Mouse (Mus musculus) left cerebral cortex, postnatal 25 days (tissue): Measurements from ENCODE around the gene Trim38. TPM values are rescaled to one million over a fixed set of nuclear protein-coding genes. Genes with fewer than 3 reads are reported as not detected.
A peak's percentile ranks its signal among the peaks of the same experiment; 100 is the strongest.

Source experiments
- DNase-seq, 2 experiments: peaks; one replicate each; pipeline ENCODE4 v3.0.0; 2022; ENCODE audit warnings: low spot score in 2 of 2, mixed read lengths in 1 of 2
- intact Hi-C: fragments of 180-260 bp; cut with DNase I; formaldehyde crosslinking; loops from one replicate; pipeline ENCODE4 v1.15.1; 2025
- total RNA-seq, 2 experiments: library from RNA; stranded (reverse); gene quantifications; 2 replicates each; pipeline ENCODE4 v1.2.3; 2021

The Trim38 gene
- total RNA-seq, 2 experiments from 2014 or later: not detected

- DNase-seq: no peak
- intact Hi-C loops: loop anchor here (5.0 to 10.0 kb wide), 3 partner anchors 181 to 1973 kb away; partner anchors contain the start of genes Hist1h1b, Hist1h2ag, Hist1h2an and Hist1h2bj
Measured at GRCm38 (mm10) chr13:23757921-23758320, 11.8 kb upstream of the Trim38 start.

GRCm38 (mm10) chr13:23759251-23759771, 10.4 kb upstream of the Trim38 start:
- DNase-seq: no peak
- intact Hi-C loops: loop anchor here (5.0 to 10.0 kb wide), 3 partner anchors 182 to 1975 kb away; partner anchors contain the start of genes Hist1h1b, Hist1h2ag, Hist1h2an and Hist1h2bj

DNA sequence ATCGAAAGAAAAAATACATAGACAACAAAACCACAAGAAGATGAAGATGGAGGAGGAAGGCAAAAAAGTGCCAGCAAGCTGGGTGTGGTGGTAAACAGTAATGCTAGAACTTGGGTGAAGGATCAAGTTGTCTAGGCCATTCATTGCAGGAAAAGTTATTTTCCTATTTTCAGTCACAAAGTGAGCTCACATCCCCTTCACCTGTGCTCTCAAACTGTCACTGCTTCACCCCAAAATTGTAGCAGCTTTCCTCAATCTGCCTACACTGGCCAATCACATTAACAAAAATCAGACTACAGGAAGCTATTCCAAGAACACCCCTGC, 9.8 kb upstream of the Trim38 start:
- intact Hi-C loops: loop anchor here (5.0 to 10.0 kb wide), 4 partner anchors 183 to 1975 kb away; partner anchors contain the start of genes Hist1h1b, Hist1h2ag, Hist1h2an and Hist1h2bj

DNA sequence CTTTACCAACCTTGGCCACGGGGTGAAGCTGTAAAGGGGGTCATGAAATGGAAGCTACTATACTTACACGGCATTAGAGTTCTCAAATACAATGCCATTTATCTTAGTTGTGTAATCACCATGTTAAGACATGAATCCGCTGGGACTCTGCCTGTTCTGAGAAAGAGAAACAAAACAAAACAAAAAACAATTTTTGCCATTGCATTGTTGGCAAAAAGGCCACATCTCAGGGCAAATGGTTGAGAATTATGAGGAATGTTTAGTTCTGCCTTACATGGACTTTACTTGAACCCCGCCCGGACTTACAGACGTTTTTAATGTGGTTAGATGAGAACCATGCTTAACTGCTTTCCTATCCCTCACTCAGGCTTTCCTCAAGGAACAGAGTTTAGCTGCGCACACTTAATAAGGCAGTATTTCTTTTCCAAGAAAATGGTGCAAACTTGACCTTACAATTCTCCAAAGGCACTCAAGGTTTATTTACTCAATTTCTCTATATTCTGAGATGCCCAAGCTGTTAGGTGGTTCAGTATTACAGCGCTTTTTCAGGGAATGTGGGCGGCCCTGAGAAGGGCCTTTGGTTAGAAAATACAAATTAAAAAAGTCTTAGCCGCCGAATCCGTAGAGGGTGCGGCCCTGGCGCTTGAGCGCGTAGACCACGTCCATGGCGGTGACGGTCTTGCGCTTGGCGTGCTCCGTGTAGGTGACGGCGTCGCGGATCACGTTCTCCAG, 9.3 kb upstream of the Trim38 start:
- DNase-seq: peak in 1 of 2 experiments; percentile 30
- intact Hi-C loops: loop anchor here (10.0 kb wide), 1 partner anchor 326 kb away; no protein-coding TSS in a partner anchor

More for the DNA sequence above, 9.8 kb upstream of the Trim38 start:
- no peak for DNase-seq

- DNase-seq: peak; percentile 98 to 99
- intact Hi-C loops: loop anchor here (10.0 kb wide), 1 partner anchor 326 kb away; no protein-coding TSS in a partner anchor
Measured at GRCm38 (mm10) chr13:23760972-23761864, 8.5 kb upstream of the Trim38 start, which contains the start of gene Hist1h4a. Gene Hist1h4a, minus strand, starts transcription at chr13:23761230.

- DNase-seq: peak; percentile 79 to 90
- intact Hi-C loops: loop anchor here (10.0 kb wide), 1 partner anchor 327 kb away; no protein-coding TSS in a partner anchor
Measured at GRCm38 (mm10) chr13:23761871-23762821, 7.6 kb upstream of the Trim38 start, which contains the start of gene Hist1h3a. Gene Hist1h3a, minus strand, starts transcription at chr13:23762386.

DNA sequence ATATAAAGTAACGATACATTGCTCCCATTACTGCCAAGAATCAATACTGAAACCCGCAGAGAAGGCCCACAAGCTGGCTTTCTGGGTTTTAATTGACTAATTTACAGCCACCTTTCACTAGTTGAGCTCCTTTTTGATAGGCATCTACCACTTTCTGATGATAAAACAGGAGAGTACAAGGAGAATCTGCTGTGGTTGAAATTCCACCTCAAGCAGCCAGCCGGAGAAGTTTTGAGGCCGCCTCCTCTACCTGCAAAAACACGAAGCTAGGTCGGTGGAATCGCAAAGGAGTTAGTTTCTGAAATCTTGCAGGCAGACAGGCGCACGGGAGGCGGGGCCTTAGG, 6.5 kb upstream of the Trim38 start:
- no peak for DNase-seq
- intact Hi-C loops: loop anchor here (10.0 kb wide), 1 partner anchor 328 kb away; no protein-coding TSS in a partner anchor

DNA sequence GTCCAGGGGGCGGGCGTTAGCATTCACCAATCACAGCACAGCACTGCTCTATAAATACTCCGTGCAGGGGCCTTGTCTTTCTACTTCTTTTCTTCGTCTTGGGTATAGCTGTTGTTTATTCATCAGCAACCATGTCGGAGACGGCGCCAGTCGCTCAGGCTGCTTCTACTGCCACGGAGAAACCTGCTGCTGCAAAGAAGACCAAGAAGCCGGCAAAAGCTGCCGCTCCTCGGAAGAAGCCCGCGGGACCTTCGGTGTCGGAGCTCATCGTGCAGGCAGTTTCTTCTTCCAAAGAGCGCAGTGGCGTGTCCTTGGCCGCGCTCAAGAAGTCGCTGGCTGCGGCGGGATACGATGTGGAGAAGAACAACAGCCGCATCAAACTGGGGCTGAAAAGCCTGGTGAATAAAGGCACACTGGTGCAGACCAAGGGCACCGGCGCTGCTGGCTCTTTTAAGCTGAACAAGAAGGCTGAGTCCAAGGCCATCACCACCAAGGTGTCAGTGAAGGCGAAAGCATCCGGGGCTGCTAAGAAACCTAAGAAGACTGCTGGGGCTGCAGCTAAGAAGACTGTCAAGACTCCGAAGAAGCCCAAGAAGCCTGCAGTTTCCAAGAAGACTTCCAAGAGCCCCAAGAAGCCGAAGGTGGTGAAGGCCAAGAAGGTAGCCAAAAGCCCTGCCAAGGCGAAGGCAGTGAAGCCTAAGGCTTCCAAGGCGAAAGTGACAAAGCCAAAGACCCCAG, 6.0 kb upstream of the Trim38 start, which contains the start of gene Hist1h1a:
TSS of gene Hist1h1a (plus strand) at position 81 of the 738 bp plus-strand sequence.
- DNase-seq: peak; percentile 84 to 92
- intact Hi-C loops: loop anchor here (10.0 kb wide), 1 partner anchor 329 kb away; no protein-coding TSS in a partner anchor

- intact Hi-C loops: loop anchor here (10.0 kb wide), 1 partner anchor 330 kb away; no protein-coding TSS in a partner anchor
- DNase-seq: no peak
Measured at GRCm38 (mm10) chr13:23764324-23765171, 5.2 kb upstream of the Trim38 start.

- no peak for DNase-seq
- intact Hi-C loops: loop anchor here (10.0 kb wide), 1 partner anchor 330 kb away; no protein-coding TSS in a partner anchor
Measured at GRCm38 (mm10) chr13:23765172-23765513, 4.6 kb upstream of the Trim38 start.

- intact Hi-C loops: loop anchor here (10.0 kb wide), 1 partner anchor 332 kb away; no protein-coding TSS in a partner anchor
- no peak for DNase-seq
Measured at GRCm38 (mm10) chr13:23766772-23767171, 2.9 kb upstream of the Trim38 start.

- intact Hi-C loops: loop anchor here (10.0 kb wide), 1 partner anchor 334 kb away; no protein-coding TSS in a partner anchor
- DNase-seq: no peak
Measured at GRCm38 (mm10) chr13:23768834-23769397, 797 bp upstream of the Trim38 start.

DNA sequence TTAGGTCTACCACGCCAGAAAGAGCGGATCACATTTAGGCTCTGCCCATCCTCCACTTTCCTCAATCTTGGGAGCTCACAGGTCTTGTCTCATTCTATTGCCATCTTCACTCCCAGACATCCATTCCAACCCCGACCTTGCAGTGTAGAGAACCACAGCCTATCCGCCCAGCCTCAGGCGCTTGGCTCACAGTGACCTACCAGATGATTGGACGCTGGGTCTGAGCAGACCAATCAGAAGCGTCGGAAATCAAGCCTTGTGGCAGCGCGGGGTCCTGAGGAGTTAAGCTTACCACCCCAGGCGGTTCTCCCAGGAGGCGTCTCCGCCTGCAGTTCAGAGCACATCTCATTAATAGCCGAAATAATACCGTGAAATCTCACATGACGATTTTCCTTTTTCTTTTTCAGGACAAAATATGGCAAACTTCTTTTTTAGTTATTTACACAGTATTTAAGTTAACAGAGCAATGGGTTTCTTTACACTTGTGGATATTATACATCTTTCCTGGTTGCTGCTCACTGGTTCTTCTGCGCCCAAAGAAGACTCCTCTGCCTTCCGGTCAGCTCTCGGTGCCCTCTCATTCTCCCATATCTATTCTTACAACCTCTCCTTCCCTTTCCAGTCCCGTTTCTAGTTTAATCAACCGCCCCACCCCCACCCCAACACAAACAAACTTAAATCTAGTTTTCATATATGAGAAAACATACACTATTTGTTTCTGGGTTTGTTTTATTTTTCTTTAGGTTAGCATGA, 3.0 kb downstream of the Trim38 start:
- intact Hi-C loops: no loop called here
- DNase-seq: peak; percentile 46 to 73

- intact Hi-C loops: no loop called here
- no peak for DNase-seq
Measured at GRCm38 (mm10) chr13:23778339-23778738, 8.6 kb downstream of the Trim38 start.

GRCm38 (mm10) chr13:23779025-23779424, 9.3 kb downstream of the Trim38 start:
- no peak for DNase-seq
- intact Hi-C loops: no loop called here

DNA sequence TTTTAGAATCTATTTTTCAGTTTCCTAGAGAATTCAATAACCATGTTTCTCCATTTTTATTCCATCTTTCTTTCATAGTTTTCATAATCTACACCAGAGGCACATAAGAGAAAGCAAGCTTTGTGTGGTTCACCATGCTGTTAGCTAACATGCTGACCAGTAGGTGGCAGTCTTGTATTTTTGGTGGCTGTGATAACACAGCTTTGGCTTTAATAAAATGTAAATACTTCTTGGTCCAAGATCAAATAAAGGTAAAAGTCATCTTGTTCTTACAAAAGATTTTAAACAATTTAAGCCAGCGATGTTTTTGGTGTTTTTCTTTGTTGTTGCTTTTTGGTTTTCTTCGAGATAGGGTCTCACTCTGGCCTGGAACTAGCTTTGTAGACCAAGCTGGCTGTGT, 22.8 kb downstream of the Trim38 start:
- intact Hi-C loops: loop anchor here (2.0 to 5.0 kb wide), 3 partner anchors 92 to 525 kb away; no protein-coding TSS in a partner anchor
- peak; percentile 54 to 64 for DNase-seq
